Mouse (Mus musculus): ENCODE measurements around the gene Fam83b.
A peak's percentile ranks its signal among the peaks of the same experiment; 100 is the strongest.

Fam83b gene

GRCm38 (mm10) chr9:76521640-76522039 is 45.3 kb downstream of the Fam83b start:
- DNase-seq (ENCODE audit: low read depth, low spot score) = no peak

- DNase-seq (ENCODE audit: low read depth, low spot score) = no peak
These were observed 48.3 kb downstream of the Fam83b start for GRCm38 (mm10) chr9:76518665-76519064.

GRCm38 (mm10) chr9:76505650-76506049 is 61.3 kb downstream of the Fam83b start:
- DNase-seq (ENCODE audit: low read depth, low spot score) = no peak

GRCm38 (mm10) chr9:76489737-76490136 is 77.2 kb downstream of the Fam83b start:
- no peak for DNase-seq (ENCODE audit: low read depth, low spot score)

GRCm38 (mm10) chr9:76480088-76480487 is 86.8 kb downstream of the Fam83b start:
- DNase-seq (ENCODE audit: low read depth, low spot score) = no peak

GRCm38 (mm10) chr9:76469500-76469899 is 97.4 kb downstream of the Fam83b start:
- DNase-seq (ENCODE audit: low read depth, low spot score) = no peak

GRCm38 (mm10) chr9:76461547-76461946 is 105.4 kb downstream of the Fam83b start:
- no peak for DNase-seq (ENCODE audit: low read depth, low spot score)

- DNase-seq (ENCODE audit: low read depth, low spot score) = peak; percentile 50
These were observed 111.2 kb downstream of the Fam83b start for GRCm38 (mm10) chr9:76455703-76456102.

Data from brain, adult 2 months (tissue).